Comparison of ENCODE assay signal across 9 mouse cellular contexts in the genomic region with DNA sequence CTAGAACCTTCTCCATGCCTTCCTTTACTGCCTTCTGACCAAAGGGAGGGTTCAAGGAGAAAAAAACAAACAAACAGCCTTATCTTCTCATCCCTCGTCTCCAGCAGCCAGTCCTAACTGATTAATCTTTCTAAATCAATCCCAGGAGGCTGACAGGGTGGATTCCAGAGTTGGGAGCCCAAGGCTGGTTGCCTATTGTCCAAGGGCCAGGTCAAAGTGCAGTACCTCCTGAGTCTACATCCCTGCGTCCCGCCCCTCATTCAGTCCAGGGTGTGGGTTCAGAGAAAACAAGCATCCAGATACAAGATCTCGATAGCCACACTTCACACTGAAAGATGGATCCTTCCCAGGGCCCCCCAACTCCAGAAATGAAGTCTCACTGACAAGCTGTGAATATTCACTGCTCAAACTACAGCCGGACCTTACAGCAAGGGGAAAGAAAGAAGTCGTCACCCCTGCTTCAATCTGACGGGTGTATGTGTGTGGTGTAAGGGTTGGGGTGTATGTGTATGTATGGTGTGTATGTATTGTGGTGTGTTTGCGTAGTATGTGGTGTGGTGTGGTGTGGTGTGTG. TPM values are rescaled to one million over a fixed set of nuclear protein-coding genes. Genes with fewer than 3 reads are reported as not detected.
DNase-seq lines count a peak whose midpoint lies in the region; ATAC-seq and TF ChIP-seq lines count a peak whose summit lies in the region.
"Had no signal": no experiment of that assay in that cellular context is flagged by ENCODE, and none has a peak within 500 bp of the region (broad histone marks: within the 10 kb centered on the region; RNA-seq: fewer than 3 reads in every experiment).

No protein-coding gene starts in this region.

- 49% methylated on average over 8 of the region's 8 CpGs for WGBS in lung, embryonic 14.5 days
- WGBS in lung, adult 2 months, result 52% methylated on average over 8 of the region's 8 CpGs
- WGBS in hindbrain, embryonic 14.5 days, result 21% methylated on average over 8 of the region's 8 CpGs
- WGBS in limb, embryonic 13.5 days, result 36% methylated on average over 8 of the region's 8 CpGs

- no peak for DNase-seq in lung, embryonic 14.5 days
- no peak for DNase-seq in lung, adult 2 months
- DNase-seq in hindbrain, embryonic 14.5 days (ENCODE audit: low spot score), result no peak
- DNase-seq in yolk sac, embryonic 10.5 days (ENCODE audit: low spot score), result peak; percentile 88
- no peak for DNase-seq in B cell, adult 2 months
- no peak for DNase-seq in left cerebral cortex, postnatal 10 days (ENCODE audit: extremely low spot score in 1 of 2, low spot score in 2 of 2)
- DNase-seq: cerebellum, adult 11 months had no signal

- H3K27me3 ChIP-seq in lung, embryonic 14.5 days (ENCODE audit: insufficient read depth, low read length), result no peaks in the 10 kb centered on the region
- H3K27me3 ChIP-seq in hindbrain, embryonic 14.5 days (ENCODE audit: control insufficient read depth, insufficient read depth, low read length), result no peaks in the 10 kb centered on the region
- H3K27me3 ChIP-seq in limb, embryonic 13.5 days, result no peaks in the 10 kb centered on the region

- intact Hi-C loops in left cerebral cortex, postnatal 10 days (cut with DNase I), result no loop called here

- ATAC-seq in lung, embryonic 14.5 days (ENCODE audit: insufficient read depth), result no peak
- no peak for ATAC-seq in hindbrain, embryonic 14.5 days (ENCODE audit: low FRiP score)
- ATAC-seq in limb, embryonic 13.5 days (ENCODE audit: low FRiP score, low read depth), result no peak
- no peak for ATAC-seq in erythroblast, adult 5-6 weeks (replicated peaks; ENCODE audit: low FRiP score, poor library complexity, severe bottlenecking)

- H3K4me2 ChIP-seq in lung, embryonic 14.5 days, result peak overlapping the region; percentile 97; the same call in 1 of the 2 replicates
- H3K4me2 ChIP-seq in hindbrain, embryonic 14.5 days (replicated peaks), result peak overlapping the region; percentile 98
- peak overlapping the region; percentile 98 for H3K4me2 ChIP-seq in limb, embryonic 13.5 days (replicated peaks)

- no peak overlapping the region for H3K4me3 ChIP-seq in lung, embryonic 14.5 days (ENCODE audit: low read depth, low read length)
- no peak overlapping the region for H3K4me3 ChIP-seq in lung, adult 2 months (replicated peaks; ENCODE audit: extremely low read depth, low read depth, low read length)
- peak overlapping the region; percentile 98 for H3K4me3 ChIP-seq in hindbrain, embryonic 14.5 days (replicated peaks; ENCODE audit: low read length)
- H3K4me3 ChIP-seq in limb, embryonic 13.5 days, result peak overlapping the region; percentile 92

- peaks cover 50% of the 10 kb centered on the region for H3K36me3 ChIP-seq in lung, embryonic 14.5 days (ENCODE audit: insufficient read depth)
- H3K36me3 ChIP-seq in hindbrain, embryonic 14.5 days (replicated peaks; ENCODE audit: control insufficient read depth, insufficient read depth), result peaks cover 31% of the 10 kb centered on the region
- H3K36me3 ChIP-seq in limb, embryonic 13.5 days, result peaks cover 72% of the 10 kb centered on the region

- H3K4me1 ChIP-seq in lung, embryonic 14.5 days (ENCODE audit: insufficient read depth), result peaks cover 20% of the 10 kb centered on the region
- peaks cover 28% of the 10 kb centered on the region for H3K4me1 ChIP-seq in lung, adult 2 months (ENCODE audit: control insufficient read depth, insufficient read depth, low read length)
- H3K4me1 ChIP-seq in hindbrain, embryonic 14.5 days (replicated peaks; ENCODE audit: control insufficient read depth, insufficient read depth, low read length), result peaks cover 42% of the 10 kb centered on the region
- H3K4me1 ChIP-seq in limb, embryonic 13.5 days, result peaks cover 51% of the 10 kb centered on the region

- TF ChIP-seq CTCF in lung, embryonic 14.5 days (IDR thresholded peaks at IDR 0.05; ENCODE audit: low read depth), result no peak
- no peak for TF ChIP-seq CTCF in lung, adult 2 months (IDR thresholded peaks at IDR 0.05; ENCODE audit: insufficient read depth, low read length)

- H3K9ac ChIP-seq in lung, embryonic 14.5 days, result peak overlapping the region; percentile 17; the same call in 1 of the 2 replicates
- peak overlapping the region; percentile 100 for H3K9ac ChIP-seq in hindbrain, embryonic 14.5 days
- peak overlapping the region; percentile 100 for H3K9ac ChIP-seq in limb, embryonic 13.5 days

- H3K9me3 ChIP-seq in lung, embryonic 14.5 days (ENCODE audit: low read depth, low read length), result no peaks in the 10 kb centered on the region
- H3K9me3 ChIP-seq in hindbrain, embryonic 14.5 days (ENCODE audit: control insufficient read depth, low read length), result no peaks in the 10 kb centered on the region
- H3K9me3 ChIP-seq in limb, embryonic 13.5 days, result no peaks in the 10 kb centered on the region

- no peak for TF ChIP-seq POLR2A in lung, adult 2 months (IDR thresholded peaks at IDR 0.05; ENCODE audit: borderline replicate concordance, extremely low read depth, low read depth, low read length)

- H3K27ac ChIP-seq in lung, embryonic 14.5 days (ENCODE audit: low read depth), result 0 out of 2 replicates have a peak overlapping the region, but pooled peaks have one; percentile 30
- H3K27ac ChIP-seq in hindbrain, embryonic 14.5 days, result peak overlapping the region; percentile 100
- H3K27ac ChIP-seq in limb, embryonic 13.5 days, result peak overlapping the region; percentile 33; the same call in 1 of the 2 replicates

RNA-seq across cellular contexts. Expression of a gene that starts 5.5 kb away (rescaled TPM):
- 38.4 and 40.4 TPM in 2 replicates for polyA plus RNA-seq in lung, embryonic 14.5 days (2014; fragmentation: Nextera tagmentation; extraction: Ambion mirVana)
- 60.1 and 87.1 TPM in 2 replicates for polyA plus RNA-seq in lung, adult 2 months (2012; rRNA removed)
- 34.1 and 38.9 TPM in 2 replicates for polyA plus RNA-seq in hindbrain, embryonic 14.5 days (2014; fragmentation: Nextera tagmentation; extraction: Ambion mirVana)
- polyA plus RNA-seq in limb, embryonic 13.5 days (2015; fragmentation: Nextera tagmentation; extraction: Ambion mirVana), result 37.4 and 37.7 TPM in 2 replicates
- 100 to 1,000 TPM; 166 to 177 TPM for total RNA-seq in left cerebral cortex, postnatal 10 days (2021)
- total RNA-seq in erythroblast, adult 5-6 weeks (2015; ENCODE audit: low replicate concordance), result 5.4 and 7.9 TPM in 2 replicates
- 5.0 and 6.0 TPM in 2 replicates for total RNA-seq in erythroblast, adult 5-6 weeks (2017; ENCODE audit: low replicate concordance)

Comparison
In these comparisons a context has a peak if more than half of its experiments do, and no peak if none do; other contexts are left out.
1. H3K27ac ChIP-seq: peak in every context shown above with its lines; median percentile 100 in hindbrain, embryonic 14.5 days; 33 in limb, embryonic 13.5 days; 30 in lung, embryonic 14.5 days.
2. H3K4me3 ChIP-seq: peak in hindbrain, embryonic 14.5 days (single experiment) and limb, embryonic 13.5 days (single experiment); none in lung, embryonic 14.5 days (single experiment) and lung, adult 2 months (single experiment).
3. H3K9ac ChIP-seq: peak in every context shown above with its lines; median percentile 100 in hindbrain, embryonic 14.5 days; 100 in limb, embryonic 13.5 days; 17 in lung, embryonic 14.5 days.
4. Peak in every context shown above with its lines, with median percentiles within 50 percentile points of each other: H3K4me2 ChIP-seq.